Mouse (Mus musculus) splenic B cell, adult 2 months (primary cell): ENCODE measurements around the gene Plin5.
"Not testable (repeated sequence)": the region's sequence is repeated elsewhere in the genome, so short reads cannot be mapped to it uniquely, and the experiment has no call there.

Source experiments
- DNase-seq: peaks from one replicate; pipeline ENCODE4 v3.0.0-alpha.2; 2011; ENCODE audit warnings: low read depth, low spot score
- H3K27me3 ChIP-seq: 2 replicates; pipeline ENCODE4 v1.6.1; 2012; ENCODE audit warnings: mild to moderate bottlenecking, low read length, moderate library complexity, mixed read lengths; ENCODE audit not compliant: control insufficient read depth, poor library complexity, insufficient read depth, severe bottlenecking
- H3K36me3 ChIP-seq: 2 replicates; pipeline ENCODE4 v1.6.1; 2012; ENCODE audit warnings: mild to moderate bottlenecking, low read length, moderate library complexity, mixed read lengths; ENCODE audit not compliant: control insufficient read depth, poor library complexity, insufficient read depth, severe bottlenecking

The Plin5 gene

DNA sequence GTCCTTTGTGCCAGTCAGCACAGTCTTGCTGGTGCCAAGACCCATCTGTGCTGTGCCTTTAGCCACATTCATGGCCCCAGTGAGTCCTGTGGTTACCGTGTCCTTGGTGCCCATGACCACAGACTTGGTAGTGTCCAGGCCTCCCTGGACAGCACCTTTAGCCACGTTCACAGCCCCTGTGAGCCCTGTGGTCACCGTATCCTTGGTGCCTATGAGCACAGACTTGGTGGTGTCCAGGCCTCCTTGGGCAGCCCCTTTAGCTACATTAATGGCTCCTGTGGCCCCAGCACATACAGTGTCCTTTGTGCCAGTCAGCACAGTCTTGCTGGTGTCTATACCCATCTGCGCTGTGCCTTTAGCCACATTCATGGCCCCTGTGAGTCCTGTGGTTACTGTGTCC lies 11.0 kb downstream of the Plin5 start:
- H3K36me3 ChIP-seq, DNase-seq, H3K27me3 ChIP-seq: not testable (repeated sequence)

DNA sequence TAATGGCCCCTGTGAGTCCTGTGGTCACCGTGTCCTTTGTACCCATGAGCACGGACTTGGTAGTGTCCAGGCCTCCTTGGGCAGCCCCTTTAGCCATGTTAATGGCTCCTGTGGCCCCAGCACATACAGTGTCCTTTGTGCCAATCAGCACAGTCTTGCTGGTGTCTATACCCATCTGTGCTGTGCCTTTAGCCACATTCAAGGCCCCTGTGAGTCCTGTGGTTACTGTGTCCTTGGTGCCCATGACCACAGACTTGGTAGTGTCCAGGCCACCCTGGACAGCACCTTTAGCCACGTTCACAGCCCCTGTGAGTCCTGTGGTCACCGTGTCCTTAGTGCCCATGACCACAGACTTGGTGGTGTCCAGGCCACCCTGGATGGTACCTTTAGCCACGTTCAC lies 12.6 kb downstream of the Plin5 start:
- not testable (repeated sequence) for DNase-seq, H3K36me3 ChIP-seq, H3K27me3 ChIP-seq

DNA sequence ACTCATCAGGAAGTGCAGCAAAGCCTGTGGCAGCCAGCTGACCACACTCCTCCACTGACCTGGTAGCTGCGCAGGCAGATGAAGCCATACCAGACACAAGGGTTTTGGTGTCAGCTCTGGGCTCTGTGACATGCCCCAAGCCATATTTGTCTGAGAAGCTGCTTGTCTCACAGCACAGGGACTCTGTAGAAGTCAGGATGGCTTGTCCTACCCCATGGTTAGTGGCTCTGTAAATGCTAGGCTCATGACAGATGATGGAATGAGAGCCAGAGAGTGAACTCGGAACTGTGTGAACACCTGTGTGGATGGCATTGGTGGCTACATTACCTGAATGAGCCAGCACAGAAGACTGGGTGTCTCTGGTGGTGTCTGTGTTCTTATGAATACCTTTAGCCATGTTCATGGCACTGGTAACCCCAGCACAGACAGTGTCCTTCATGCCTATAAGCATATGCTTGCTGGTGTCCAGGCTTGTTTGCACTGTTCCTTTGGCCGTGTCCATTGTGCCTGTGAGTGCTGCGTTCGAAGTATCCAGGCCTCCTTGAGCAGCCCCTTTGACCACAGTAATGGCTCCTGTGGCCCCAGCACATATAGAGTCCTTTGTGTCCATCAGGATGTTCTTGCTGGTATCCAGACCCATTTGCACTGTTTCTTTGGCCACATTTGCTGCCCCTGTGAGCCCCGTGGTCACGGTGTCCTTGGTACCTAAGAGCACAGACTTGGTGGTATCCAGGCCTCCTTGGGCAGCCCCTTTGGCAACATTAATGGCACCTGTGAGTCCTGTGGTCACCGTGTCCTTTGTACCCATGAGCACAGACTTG lies 13.7 kb downstream of the Plin5 start:
- Histone ChIP-seq H3K36me3 (no peaks in the 10 kb centered on the region; the same call in 1 of the 2 replicates), H3K27me3 (no peaks in the 10 kb centered on the region)
- no peak for DNase-seq

DNA sequence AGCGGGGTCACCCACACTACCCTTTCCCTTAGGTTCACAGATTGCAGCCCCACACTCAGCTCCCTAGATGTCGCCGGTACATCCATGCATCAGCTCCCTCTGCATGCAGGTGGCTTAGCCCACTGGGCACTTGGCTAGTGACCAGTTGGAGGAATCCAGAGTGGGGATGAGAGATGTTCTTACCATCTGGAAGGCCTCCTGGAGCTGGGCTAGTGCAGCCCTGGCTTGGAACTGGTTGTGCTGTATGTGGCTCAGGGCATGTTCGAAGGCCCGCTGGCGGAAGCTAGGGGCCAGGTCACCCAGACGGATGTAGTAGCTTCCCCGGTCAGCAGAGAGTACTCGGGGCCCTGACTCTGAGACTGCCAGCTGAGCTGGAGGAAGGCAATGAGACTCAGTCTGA lies 14.5 kb downstream of the Plin5 start:
- DNase-seq, result no peak
- Histone ChIP-seq H3K36me3 (peaks cover 3% of the 10 kb centered on the region), H3K27me3 (no peaks in the 10 kb centered on the region)

DNA sequence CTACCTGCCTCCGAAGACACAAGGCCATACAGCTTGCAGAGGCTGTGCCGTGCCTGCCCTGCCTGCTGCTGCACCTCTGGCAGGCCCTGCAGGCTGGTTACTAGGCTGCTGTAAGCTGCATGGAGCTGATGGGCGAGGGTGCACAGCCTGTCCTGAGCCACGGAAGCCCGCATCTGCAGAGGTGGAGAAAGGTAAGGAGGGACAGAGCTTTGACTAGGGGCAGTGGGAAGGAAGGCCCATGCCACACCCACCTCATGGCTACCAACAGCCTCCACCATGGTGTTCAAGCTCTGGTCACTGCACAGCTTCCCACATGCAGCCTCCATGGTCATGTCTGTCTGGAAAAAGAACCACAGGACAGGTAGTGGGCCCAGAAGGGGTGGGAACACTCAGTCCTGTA lies 15.2 kb downstream of the Plin5 start:
- Histone ChIP-seq H3K36me3 (peaks cover 3% of the 10 kb centered on the region), H3K27me3 (no peaks in the 10 kb centered on the region)
- no peak for DNase-seq

DNA sequence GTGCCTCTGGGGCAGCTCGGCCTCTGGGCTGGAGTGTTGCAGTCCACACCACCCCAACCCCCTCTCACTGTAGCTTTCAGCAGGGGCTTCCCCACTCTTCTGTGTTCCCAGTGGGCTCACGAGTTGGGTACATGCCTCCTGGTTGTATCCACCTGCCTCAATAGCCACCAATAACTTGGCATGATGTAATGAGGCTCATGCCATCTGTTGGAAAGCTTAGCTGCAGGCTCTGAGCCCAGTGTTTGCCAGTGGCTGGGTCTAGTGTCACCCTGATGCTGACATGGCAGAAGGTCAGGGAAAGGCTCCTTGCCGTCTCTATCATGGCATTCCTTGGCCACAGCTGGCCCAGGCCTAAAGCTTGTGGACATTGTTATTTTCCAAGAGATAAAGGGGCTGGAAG lies 16.6 kb downstream of the Plin5 start:
- peaks cover 8% of the 10 kb centered on the region for H3K36me3 ChIP-seq
- DNase-seq, result no peak
- H3K27me3 ChIP-seq, result no peaks in the 10 kb centered on the region

DNA sequence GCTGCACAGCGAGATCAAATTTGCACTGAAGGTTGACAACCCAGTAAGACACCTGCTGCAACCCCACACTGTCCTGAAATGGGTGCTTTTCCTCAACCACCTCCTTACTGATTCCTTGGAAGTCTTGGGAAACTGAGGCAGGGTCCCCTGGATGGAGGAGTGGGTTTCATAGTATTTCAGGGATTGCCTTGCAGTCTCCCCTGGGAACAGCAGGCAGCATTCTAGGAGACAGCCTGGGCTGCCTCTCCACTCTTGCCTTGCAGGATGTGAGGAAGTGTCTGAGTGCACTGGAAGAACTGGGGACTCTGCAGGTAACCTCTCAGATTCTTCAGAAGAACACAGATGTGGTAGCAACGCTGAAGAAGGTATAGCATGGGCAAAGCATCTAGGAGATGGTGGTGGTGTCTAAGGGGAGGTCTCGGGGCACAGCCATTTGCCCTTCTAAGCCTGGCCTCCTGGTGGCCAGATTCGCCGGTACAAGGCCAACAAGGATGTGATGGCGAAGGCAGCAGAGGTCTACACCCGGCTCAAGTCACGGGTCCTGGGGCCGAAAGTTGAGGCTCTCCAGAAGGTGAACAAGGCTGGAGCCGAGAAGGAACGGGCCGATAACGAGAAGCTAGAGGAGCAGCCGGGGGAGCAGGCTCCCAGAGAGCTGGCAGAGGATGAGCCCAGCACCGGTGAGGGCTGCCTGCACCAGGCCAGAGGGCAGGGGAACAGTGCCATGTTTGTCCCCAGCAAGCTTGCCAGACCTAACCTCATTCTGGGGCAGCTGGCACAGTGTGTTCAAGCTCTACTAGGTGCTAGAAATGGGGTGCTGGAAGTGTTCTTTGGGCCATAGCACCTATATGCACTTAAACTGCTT lies 18.5 kb downstream of the Plin5 start:
- DNase-seq, result no peak
- Histone ChIP-seq H3K36me3 (peaks cover 8% of the 10 kb centered on the region), H3K27me3 (no peaks in the 10 kb centered on the region)

DNA sequence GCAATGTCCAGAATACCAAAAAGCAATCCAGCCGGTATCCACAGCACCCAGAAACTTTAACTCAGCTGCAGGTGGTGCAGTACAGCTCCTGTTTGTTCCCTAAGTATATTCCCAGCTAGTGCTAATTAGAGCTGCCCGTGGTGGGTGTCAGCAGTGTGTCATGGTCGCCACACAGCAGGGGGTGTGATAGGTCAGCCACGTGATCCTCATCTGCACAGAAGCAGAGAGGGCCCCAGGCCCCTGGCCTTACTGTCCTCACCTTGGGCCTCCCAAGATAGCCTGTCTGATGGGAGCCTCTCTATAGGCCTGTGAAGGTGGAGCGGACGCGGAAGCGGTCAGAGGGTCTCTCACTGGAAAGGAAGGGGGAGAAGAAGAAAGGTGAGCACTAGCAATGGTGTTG lies 19.2 kb downstream of the Plin5 start:
- no peak for DNase-seq
- H3K27me3 ChIP-seq, result no peaks in the 10 kb centered on the region
- peaks cover 8% of the 10 kb centered on the region for H3K36me3 ChIP-seq

DNA sequence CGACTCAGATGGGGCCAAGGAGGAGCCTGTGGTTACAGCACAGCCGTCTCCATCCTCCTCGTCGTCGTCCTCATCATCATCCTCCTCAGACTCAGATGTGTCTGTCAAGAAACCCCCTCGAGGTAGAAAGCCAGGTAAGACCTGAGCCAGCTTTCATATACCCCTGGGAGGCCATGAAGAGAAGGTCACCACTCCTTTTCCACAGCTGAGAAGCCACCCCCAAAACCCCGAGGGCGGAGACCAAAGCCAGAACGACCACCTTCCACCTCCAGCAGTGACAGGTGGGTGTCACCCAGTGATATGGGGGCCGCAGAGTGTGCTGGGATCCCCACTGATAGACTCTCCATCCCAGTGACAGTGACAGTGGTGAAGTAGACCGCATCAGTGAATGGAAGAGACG lies 20.5 kb downstream of the Plin5 start:
- no peak for DNase-seq

DNA sequence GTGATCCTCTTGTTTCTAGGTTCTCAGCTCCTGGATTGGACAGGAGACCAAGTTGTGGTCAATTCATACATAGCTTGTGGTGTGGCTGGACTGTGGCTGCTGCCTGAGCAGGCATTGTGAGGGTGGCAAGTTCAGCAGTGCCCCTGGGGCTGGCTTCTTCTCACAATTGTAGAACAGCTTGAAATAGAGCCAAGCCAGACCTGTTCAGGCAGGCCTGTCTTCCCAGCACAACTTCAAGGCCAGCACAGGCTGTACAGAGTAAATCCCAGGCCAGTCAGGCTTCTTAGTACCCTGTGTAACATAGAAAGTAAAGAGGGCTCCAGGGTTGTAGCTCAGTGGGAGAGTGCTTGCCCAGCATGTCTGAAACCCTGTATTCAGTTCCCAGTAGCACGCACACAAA lies 24.6 kb downstream of the Plin5 start:
- H3K27me3 ChIP-seq, result no peaks in the 10 kb centered on the region
- peaks cover 5% of the 10 kb centered on the region for H3K36me3 ChIP-seq
- no peak for DNase-seq

More for the DNA sequence above, 20.5 kb downstream of the Plin5 start:
- Histone ChIP-seq H3K36me3 (peaks cover 8% of the 10 kb centered on the region), H3K27me3 (no peaks in the 10 kb centered on the region)

DNA sequence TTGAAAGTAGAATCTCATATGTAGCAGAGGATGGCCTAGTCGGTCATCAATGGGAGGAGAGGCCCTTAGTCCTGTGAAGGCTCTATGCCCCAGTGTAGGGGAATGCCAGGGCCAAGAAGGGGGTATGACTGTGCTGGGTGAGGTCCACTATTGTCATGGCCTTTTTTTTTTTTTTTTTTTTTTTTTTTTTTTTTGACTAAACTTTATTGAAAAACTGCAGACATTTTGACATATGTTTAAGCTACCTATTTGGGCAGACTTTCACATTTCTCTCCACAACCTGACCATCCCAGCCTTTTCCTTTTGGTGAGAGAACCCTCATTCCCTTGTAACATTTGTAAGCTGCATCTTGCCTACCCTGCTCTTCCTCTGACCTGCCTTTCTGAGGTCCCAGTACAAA lies 25.1 kb downstream of the Plin5 start:
- peaks cover 5% of the 10 kb centered on the region for H3K36me3 ChIP-seq
- DNase-seq, result no peak
- no peaks in the 10 kb centered on the region for H3K27me3 ChIP-seq

DNA sequence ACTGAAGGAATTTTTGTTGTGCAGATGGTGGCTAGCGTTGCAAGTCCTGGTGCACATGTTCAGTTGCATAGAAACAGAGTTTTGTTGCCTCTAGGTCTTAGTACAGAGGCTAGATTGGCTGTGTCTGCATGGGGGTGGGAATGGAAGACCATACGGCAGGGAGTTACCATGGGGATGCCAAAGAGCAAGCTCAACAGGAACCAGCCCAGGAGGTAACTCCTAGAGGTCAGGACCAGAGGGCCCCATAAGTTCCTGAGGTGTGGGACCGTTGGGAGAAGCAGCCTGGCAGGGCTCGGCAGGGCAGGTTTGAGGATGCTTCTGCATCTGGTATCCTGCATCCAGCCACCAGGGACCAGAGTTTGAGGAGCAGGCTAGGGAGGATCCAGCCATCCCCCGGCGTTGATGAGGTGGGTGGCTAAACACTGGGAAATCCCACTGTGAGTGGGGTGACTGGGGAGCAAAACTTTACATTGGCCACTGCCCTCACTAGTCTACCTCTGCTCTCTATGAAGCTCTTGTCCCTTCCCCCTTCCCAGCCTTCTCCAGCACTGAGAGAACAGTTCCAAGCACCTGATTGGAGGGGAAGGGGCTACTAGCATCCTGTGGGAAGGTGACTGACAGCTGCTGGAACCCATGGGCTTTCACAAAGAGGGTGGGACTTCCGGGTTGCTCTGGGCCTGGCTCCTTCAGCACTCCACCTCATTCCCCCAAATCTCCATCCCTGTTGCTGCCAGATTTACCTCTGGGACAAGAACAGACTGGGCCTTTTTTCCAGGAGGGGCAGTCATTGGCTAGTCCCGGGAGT lies 36.4 kb downstream of the Plin5 start:
- Histone ChIP-seq H3K27me3 (no peaks in the 10 kb centered on the region), H3K36me3 (0 out of 2 replicates have a peak, but pooled peaks cover 5% of the 10 kb centered on the region)
- DNase-seq, result no peak

DNA sequence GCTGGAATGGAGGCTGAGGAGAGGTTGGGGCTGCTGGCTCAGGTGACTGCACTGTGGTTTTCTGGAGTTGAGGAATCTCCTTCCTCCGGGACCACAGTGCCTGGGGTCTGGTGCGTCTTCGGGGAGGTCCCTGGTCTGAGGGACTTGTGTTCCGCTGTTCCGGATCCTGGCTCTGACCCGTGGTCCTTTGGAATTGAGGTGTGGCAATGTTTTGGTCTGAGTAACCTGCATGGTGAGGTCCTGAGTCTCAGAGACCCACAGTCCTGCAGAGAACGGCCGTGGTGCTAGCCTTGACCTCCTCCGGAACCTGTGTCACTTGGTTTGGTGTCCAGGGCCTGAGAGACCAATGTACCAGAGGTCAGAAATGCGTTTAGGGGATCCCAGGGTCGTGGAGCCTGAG lies 37.5 kb downstream of the Plin5 start:
- no peaks in the 10 kb centered on the region for H3K27me3 ChIP-seq
- peak; percentile 36 for DNase-seq
- 0 out of 2 replicates have a peak, but pooled peaks cover 5% of the 10 kb centered on the region for H3K36me3 ChIP-seq

DNA sequence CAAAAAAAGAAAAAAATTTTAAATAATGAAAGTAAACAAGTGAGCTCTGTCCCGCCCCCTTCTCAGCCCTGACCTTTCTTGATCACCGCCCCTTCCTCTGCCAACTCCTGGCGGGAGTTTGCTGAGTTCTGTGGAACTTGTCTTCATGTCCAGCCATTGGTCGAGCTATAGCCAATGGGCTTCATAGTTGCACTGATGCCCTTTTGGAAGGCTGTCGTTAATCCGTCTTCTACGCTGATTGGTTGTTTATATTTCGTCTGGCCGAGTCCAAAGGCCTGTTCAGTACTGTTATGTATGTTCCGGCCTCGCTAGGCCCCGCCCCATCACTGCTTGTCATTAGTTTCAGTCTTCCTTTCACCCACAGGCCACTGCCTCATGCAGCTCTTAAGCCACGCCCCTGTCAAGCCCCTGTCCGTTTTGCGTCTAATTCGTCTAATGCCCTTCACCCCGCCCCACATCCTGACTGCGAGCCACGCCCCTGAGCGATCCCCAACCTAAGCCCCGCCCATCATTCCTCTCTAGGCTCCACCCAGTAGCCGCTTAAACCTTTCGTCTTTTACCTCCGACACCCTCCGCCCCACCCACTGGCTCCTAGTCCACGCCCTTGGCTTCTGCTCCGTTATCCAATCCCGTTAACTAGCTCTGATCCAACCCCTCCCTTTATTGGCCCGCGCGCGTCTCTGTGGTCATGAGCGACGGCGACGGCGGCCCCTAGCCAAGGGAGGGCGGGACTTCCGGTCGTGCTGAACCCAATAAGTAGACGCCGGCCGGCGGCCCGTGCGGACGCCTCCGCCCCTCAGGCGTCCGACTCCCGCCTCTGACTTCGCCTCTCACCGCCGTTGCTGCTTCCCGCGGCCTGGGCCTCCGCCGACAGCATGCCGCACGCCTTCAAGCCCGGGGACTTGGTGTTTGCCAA lies 38.3 kb downstream of the Plin5 start, which contains the start of gene Hdgfl2:
Gene Hdgfl2, plus strand, starts transcription at position 755 of the 916 bp plus-strand sequence.
- H3K27me3 ChIP-seq, result no peaks in the 10 kb centered on the region
- DNase-seq, result peak; percentile 100
- 0 out of 2 replicates have a peak, but pooled peaks cover 3% of the 10 kb centered on the region for H3K36me3 ChIP-seq
